Mouse (Mus musculus) heart, postnatal 10 days (tissue): ENCODE measurements at regions not wholly inside any gene's neighbourhood (a gene's known extent, or its start where the extent isn't known, plus 50 kb on each side); places are given as distances from the start of the nearest gene placed in this dataset.
A peak's percentile ranks its signal among the peaks of the same experiment; 100 is the strongest.

ENCODE experiments used
- DNase-seq, 2 experiments: peaks; one replicate each; pipeline ENCODE4 v3.0.0; 2021
- intact Hi-C: fragments of 180-260 bp; cut with DNase I; formaldehyde crosslinking; loops from one replicate; pipeline ENCODE4 v1.15.1; 2025

DNA sequence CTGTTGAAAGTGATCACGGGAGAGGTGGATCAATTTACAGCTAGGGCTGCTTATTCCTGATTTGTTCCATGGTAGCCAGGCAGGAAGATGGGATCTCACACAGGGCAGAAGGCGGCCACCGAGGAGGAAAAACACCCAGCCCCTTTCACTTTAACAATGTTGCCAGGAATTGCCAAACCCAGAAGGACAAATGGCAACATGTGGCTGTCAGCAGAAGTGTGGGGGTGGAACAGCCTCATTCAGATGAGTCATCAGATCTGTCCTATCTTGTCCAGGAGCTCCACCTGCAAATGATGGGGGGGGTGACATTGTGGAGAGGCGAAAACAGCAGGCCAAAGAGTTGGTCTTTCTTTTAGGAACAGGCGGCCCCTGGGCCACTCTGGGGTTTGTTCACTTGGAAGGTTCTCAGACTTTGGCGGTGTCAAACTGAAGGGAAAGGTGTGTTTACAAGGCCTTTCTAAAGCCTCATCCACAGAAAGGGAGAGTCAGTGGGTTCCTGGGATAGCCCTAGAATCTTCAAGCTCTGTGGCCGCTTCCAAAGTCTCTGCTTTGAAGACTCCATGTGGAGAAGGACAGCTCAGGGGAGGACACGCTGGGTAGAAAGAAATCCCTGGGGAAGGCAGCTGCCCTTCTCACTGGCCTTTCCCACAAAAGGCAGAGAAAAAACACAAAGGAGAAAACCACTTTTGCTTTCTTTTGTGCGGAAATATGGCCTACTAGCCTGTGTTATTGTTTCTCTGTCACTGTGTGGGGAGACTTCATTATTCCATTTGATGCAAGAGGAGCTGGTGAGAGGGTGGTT, 111.7 kb upstream of the Pgrmc2 start:
- peak in 1 of 2 experiments; percentile 25 for DNase-seq
- intact Hi-C loops: loop anchor here (5.0 kb wide), 1 partner anchor 173 kb away; no protein-coding TSS in a partner anchor

DNA sequence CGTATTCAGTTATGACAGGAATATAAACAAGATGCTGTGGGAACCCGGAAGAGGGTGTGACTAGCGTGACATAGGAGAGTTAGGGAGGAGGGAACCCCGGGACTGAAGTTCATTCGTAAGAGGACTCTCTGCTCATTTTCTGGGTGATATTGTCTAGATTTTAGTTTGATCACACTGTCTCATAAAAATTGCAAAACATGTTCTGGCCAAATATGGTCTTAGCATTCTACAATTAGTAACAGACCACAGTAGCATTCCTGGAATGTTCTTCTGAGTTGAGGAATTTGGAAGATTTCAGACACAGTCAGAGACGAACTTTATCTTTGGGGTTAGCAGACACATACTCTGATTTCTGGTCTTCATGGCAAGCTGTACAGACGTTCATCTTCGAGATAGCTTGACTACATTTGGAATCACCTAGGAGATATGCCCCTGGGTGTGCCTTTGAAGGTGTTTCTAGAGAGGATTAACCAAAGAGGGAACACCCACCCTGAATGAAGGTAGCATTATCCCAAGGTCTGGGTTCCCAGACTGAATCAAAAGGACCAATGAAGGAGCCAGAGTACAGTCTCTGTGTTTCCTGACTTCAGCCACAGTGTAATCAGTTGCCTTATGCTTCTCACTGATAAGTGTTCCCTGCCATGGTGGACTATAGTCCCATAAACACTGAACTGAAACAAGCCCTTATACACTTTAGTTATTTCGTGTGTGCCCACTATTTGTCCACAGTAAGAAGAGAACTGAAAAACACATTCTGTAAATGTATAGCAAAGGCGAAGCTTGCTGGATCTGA, 102.7 kb upstream of the Pgrmc2 start:
- intact Hi-C loops: loop anchor here (10.0 kb wide), 1 partner anchor 559 kb away; the partner anchor contains the start of genes D3Ertd751e and Sclt1
- DNase-seq: no peak

DNA sequence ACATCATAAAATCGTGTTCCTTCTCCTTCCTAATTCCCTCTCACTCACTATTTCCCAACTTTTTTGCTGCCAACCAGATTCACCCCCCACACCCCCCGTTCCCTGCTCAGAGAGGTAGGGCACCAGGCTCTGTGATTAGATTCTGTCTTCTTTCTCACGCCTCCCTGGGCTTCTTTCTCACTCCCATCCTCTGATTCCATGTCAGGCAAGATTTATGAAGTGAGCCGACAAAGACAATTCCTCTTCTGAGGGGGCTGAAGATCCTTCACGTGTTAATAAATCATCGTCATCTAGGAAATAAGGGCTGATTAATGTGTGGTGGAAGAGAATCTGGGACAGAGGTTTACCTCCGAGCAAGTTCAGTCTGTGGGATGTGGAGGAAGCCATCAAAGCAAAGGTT, 101.5 kb upstream of the Pgrmc2 start:
- intact Hi-C loops: loop anchor here (5.0 to 10.0 kb wide), 4 partner anchors 183 to 560 kb away; partner anchors contain the start of genes D3Ertd751e and Sclt1
- no peak for DNase-seq

DNA sequence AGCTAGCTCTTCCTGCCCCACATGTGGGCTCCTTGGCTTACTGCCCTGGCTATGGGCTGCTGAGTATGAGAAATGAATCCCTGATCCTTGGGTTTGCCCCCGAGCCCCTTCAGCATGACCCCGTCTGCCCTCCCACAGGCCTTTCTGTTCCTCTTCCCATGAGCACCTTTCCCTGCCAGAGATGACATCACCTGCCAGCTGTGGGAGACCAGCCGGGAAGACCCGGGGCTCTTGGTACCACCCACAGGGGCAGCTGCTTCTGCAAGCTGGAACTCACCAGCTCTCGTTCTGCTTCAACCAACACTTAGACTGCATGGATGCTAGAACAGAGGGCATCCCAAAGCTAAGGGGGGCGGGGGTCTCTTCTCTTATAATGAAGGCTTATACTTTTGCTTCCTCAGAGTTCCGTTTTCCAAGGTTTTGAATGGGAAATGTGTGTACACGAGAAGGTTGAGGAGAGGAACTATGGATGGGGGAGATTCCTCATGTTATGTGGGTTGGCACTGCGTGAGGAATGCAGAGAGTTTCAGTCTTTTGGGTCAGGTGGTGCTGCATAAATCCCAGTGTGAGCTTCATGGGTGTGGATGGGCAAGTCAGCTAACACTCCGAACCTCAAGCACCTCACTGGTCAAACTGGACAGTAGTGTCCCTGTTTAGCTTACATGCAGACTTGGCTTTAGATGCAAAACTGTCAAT, 100.2 kb upstream of the Pgrmc2 start:
- DNase-seq: peak in 1 of 2 experiments; percentile 36
- intact Hi-C loops: loop anchor here (2.0 to 10.0 kb wide), 6 partner anchors 46 to 562 kb away; partner anchors contain the start of genes D3Ertd751e and Sclt1

DNA sequence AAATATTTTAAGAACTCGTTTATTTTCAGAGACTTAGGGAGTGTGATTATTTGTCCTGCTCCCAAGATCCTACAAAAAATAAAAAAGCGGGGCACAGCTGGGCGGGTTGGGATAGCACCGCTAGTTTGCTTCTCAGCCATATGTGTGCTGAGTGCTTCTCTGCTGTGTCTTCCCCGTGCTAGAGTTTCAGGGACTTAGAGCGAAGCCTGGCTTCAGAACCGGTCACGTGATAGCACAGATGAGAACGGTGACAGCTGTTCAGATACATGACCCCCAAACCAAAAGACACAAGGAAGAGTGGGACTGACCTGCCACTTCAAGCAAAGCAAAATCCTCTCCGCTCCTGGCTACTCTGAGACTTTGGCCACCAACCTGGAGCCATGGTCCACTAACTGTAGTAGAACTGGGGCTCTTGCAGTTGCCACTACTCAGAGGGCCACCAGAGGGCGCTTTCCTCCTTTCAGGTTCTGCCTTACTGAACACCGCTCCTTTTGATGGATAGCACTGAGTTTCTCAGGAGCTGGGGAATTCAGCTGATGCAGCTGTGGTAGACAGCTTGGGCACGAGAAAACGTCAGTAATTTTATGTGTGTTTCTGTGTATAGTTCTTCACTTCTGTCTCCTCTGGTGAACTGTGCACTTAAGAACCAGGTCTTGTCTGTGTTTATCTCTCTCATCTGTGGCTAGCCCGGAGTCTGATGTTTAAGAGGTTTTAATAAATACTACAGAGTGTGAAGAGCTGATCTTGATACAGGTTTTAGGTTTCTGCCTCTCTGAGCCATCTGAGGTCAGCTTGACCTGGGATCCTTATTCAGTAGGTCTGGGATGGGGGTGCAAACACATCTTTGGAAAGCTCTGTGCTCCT, 99.4 kb upstream of the Pgrmc2 start:
- intact Hi-C loops: loop anchor here (2.0 to 10.0 kb wide), 6 partner anchors 47 to 563 kb away; partner anchors contain the start of genes D3Ertd751e and Sclt1
- peak; percentile 90 to 92 for DNase-seq

DNA sequence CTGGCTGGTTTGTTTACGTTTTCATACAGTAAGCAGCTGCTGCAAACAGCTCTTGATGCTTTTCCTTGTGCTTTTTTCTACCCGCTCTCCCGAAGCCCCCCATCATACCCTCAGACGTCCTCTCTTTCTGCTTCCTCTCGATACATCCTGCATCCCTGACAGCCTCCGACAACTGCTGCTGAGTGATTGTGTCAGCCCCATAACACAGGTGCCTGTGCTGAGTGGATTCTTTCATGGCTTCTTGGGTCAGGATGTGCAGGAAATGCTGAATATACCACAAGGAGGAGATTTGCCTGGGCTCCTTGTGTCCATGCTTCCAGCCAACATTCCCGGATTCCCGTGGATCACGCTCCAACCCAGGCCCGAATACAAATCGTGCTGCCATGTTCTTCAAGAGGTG, 98.6 kb upstream of the Pgrmc2 start:
- no peak for DNase-seq
- intact Hi-C loops: loop anchor here (5.0 to 10.0 kb wide), 4 partner anchors 186 to 563 kb away; partner anchors contain the start of genes D3Ertd751e and Sclt1

DNA sequence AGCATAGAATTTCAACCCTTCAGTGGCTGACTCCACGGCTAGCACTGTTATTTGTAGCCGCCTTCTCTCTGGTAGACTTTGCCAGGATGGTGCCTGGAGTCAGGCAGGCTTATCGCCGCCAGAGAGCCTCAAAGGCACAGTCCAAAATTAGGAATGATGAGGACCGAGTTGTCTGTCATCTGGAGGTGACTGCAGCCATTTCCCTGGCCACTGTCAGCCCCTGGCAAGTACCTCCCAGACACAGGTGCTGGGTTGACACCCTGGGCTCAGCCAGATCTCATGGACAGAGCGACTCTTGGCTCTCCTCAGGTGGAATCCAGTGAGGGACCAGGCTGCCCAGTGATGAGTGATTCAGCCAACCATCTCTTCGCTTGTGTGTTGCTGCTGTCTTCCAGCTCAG, 98.1 kb upstream of the Pgrmc2 start:
- intact Hi-C loops: loop anchor here (5.0 to 10.0 kb wide), 4 partner anchors 186 to 564 kb away; partner anchors contain the start of genes D3Ertd751e and Sclt1
- peak; percentile 31 to 42 for DNase-seq

DNA sequence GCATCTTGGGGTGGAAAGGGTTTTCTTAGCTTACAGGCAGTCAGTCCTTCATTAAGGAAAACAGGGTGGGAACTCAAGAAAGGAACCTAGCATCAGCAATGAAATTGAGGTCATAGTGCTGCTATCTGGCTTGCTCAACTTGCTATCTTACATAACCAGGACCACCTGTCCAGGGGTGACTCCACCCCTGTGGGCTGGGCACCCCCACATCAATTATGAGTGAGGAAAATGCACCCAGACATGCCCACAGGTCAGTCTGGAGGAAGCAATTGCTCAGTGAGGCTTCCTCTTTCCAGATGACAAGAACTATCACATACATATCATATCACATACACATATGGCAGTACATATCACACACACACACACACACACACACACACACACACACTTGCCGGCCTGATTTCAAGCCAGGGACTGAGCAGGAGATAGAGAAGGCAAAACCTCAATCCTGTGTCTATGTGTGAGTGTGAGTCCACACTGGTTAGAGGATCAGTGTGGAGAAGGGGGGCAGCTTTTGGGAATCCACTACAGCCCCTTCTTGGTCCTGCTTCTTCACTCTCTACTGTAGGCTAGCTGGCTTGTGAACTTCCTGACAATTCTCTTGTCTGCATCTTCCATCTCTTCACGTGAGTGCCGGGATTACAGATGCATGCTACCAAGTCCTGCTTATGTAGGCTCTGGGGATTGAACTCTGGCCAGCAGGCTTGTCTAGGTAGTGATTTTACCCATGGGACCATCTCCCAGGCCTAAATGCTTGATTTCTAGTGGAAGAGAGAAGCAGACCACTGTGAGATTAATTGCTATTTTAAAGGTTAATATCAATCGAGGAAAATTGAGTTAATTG, 96.4 kb upstream of the Pgrmc2 start:
- DNase-seq: no peak
- intact Hi-C loops: no loop called here

DNA sequence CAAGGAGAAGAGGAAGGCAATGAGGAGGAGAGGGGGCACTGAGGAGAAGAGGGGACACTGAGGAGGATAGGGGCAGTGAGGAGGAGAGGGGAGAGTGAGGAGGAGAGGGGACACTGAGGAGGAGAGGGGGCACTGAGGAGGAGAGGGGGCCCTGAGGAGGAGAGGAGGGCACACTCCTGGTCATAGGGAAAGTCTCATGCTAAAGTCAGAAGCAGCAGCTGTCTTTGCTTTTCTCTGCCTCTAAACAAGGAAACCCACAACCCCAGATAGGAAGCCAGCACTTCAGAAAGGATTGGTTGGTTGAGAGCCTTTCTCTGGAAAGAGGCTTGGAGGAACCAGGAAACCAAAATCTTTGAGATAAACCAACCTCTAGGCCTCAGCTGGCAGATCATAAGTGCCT, 94.3 kb upstream of the Pgrmc2 start:
- DNase-seq: no peak
- intact Hi-C loops: no loop called here

DNA sequence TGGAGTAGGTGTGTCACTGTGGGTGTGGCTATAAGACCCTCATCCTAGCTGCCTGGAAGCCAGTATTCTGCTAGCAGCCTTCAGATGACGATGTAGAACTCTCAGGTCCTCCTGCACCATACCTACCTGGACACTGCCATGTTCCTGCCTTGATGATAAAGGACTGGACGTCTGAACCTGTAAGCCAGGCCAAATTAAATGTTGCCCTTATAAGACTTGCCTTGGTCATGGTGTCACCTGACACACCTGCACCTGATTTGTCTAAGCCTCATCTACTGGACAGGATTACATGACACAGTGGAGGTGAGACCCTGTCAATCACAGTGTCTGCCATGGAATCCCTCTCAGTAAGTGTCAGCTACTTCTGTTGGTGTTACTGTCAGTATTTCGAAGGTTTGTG, 92.5 kb upstream of the Pgrmc2 start:
- intact Hi-C loops: no loop called here
- no peak for DNase-seq

DNA sequence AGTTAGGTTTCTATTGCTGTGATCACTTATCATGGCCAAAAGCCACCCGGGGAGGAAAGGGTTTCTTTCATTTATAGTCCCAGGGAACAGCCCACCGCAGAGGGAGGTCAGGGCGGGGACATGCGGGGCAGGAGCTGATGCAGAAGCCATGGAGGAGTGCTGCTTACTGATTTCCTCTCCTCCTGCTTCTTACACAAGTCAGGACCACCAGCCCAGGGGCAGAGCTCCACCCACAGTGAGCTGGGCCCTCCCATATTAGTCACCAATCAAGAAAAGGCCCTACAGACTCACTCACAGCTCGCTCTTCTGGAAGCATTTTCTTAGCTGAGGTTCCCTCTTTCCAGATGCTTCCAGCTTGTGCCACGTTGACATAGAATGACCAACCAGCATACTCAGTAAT, 90.7 kb upstream of the Pgrmc2 start:
- intact Hi-C loops: no loop called here
- no peak for DNase-seq

DNA sequence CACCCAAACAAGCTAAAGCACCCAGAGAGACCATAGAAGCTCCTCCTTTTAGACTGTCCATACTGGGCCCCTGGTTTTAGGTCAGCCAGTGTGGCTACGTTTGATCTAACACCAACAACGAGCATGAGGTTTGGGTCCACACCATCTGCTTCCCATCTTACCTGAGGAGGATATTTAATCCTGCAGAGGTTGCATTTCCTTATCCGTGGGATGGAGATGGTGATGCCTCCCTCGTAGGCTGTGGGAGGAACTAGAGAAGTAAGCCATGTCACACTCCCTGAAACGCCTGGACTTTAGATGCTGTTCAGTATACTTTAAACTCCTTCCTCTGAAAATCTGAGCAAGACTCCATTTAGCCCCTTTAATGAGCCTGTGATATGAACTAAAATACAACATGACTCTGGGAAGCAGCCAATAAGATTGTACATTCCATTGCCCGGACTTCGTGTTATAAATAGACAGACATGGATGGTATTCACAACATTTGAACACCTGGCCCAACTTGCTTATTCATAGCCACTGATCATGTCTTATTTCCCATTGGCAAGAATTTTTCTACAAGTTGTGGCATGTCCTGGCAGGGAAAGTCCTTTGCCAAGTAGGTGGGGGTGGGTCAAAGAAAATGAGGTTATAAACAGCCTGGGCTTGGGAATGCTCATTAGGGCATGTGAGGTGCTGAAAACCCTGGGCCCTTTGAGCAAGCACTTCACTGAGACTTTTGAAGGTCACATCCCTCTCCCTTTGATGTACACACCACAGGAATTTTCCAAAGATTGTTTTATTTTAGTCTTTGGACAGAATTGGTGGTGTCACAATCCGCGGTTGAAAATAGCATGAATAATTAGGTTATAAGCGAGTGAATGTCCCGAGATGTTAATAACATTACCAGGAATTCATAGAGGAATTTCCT, 89.7 kb upstream of the Pgrmc2 start:
- peak in 1 of 2 experiments; percentile 30 for DNase-seq

DNA sequence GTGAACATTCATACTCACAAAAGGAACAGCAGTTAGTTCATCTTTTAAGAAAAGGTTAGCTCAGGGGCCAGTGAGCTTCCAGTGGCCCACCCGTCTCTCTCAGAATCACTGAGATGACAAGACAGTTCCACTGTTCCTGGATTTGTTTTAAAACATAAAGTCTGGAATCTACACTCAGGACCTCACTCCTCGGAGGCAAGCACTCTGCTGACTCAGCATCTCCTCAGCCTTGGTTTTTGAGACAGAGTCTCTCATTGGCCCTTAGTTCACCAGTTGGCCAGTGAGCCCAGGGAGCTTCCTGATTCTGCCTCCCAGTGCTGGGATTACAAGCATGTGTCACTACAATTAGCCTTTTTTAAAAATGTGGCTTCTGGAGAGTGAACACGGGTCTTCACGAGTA, 88.9 kb upstream of the Pgrmc2 start:
- intact Hi-C loops: no loop called here
- no peak for DNase-seq

More for the DNA sequence above, 89.7 kb upstream of the Pgrmc2 start:
- intact Hi-C loops: no loop called here

DNA sequence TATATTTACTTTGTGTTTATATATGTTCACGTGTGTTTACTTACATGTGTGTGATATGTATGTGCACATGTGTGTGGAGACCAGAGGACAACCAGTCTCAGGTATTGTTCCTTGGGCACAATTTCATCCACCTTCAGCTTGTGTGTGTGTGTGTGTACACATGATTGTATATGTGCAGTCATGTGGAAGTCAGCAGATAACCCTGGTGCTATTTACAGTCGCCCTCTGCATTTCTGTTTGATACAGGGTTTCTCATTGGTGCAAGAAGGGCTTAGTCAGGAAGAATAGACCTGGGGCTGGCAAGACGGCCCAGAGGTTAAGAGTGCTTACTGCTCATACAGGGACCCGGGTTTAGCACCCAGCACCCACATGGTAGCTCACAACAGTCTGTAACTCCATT, 88.5 kb upstream of the Pgrmc2 start:
- intact Hi-C loops: no loop called here
- DNase-seq: no peak

DNA sequence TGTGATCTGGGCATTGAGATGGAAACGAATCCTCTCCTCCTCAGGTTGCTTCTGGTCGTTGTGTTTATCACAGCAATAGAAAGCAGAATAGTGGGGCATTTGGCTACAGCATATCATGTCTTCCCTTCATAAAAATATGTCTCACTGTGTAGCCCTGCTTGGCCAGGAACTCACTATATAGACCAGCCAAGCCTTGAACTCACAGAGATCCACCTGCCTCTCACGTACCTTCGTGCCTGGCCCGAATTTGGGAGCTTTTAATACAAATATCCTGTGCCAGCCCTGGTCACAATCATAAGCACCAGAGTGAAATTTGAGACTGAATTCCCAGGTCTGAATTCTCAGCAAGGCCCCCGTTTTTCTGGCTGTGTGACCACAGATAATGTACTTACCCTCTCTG, 87.7 kb upstream of the Pgrmc2 start:
- intact Hi-C loops: no loop called here
- no peak for DNase-seq

DNA sequence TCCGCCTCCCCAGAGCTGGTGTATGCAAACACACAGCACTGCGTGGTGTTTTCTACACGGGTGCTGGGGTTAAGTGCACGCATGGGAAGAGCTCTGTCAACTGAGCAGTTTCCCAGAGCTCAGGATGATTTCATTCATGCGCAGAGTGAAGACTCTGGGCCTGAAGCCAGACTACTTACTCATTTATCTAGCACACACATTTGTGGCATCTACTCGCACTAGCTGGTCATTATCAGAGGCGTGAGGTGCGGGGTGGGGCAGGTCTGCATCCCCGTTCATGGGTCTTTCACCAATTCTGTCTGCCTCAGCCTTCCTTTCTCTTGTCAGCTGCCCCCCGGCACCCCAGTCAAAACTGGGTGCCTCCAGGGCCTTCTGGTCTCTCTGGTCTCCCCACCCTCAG, 86.6 kb upstream of the Pgrmc2 start:
- DNase-seq: peak; percentile 65 to 68

DNA sequence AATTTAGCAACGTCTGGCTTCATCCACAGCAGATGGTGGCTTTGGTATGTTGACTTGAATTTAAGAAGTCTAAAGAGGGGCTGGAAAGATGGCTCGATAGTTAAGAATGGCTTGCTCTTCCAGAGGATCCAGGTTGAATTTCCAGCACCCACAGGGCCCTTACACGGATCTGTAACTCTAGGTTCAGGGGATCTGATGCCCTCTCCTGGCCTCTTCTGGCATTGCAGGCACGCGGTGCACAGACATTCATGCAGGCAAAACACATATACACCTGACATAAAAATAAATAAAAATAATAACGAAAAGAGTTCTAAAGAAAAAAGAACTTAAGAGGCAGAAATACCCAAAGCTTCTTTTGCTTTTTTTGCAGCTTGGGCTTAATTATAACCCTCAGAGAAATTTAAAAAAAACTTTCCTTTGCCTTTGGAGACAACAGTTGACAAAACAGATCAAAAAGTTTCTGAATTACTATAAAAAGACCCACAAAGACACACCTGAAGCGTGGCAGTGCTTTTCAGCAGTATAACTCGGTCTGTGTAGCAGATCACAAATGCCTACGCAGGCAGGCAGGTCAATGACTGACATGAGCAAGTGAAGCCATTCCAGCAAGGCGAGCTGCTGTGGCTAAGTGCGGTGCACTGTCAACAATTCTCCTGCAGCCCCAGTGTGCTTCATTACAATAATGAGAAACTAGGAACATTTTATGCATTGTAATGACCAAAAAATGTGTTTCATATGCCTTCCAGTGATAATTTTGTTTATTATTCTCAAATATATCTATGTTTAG, 85.5 kb upstream of the Pgrmc2 start:
- no peak for DNase-seq
- intact Hi-C loops: no loop called here

More for the DNA sequence above, 86.6 kb upstream of the Pgrmc2 start:
- intact Hi-C loops: no loop called here
